Mouse (Mus musculus) lung, adult 2 months (tissue): Measurements from ENCODE around the gene Tbl3. TPM values are rescaled to one million over a fixed set of nuclear protein-coding genes. Genes with fewer than 3 reads are reported as not detected.
"Not testable (repeated sequence)": the region's sequence is repeated elsewhere in the genome, so short reads cannot be mapped to it uniquely, and the experiment has no call there.

Experiments
- DNase-seq: peaks from one replicate; pipeline ENCODE4 v3.0.0; 2022
- H3K4me1 ChIP-seq: fragments of 200-500 bp; 2 replicates; pipeline ENCODE4 v1.6.1; 2011; ENCODE audit warnings: low read length; ENCODE audit not compliant: control insufficient read depth, insufficient read depth
- H3K4me3 ChIP-seq: fragments of 200-500 bp; replicated peaks from 2 replicates; pipeline ENCODE3; 2011; ENCODE audit warnings: low read depth, mild to moderate bottlenecking, control low read depth, low read length; ENCODE audit errors: extremely low read depth
- CTCF ChIP-seq: fragments of 200-500 bp; IDR thresholded peaks from 2 replicates; pipeline ENCODE4 v1.5.1; 2011; ENCODE audit warnings: mild to moderate bottlenecking, low read length, control low read depth; ENCODE audit not compliant: insufficient read depth
- POLR2A ChIP-seq: fragments of 200-500 bp; IDR thresholded peaks from 2 replicates; pipeline ENCODE4 v1.6.1; 2011; ENCODE audit warnings: low read depth, mild to moderate bottlenecking, control low read depth, low read length, borderline replicate concordance; ENCODE audit errors: extremely low read depth
- WGBS: fragments of 180-500 bp; shearing (Covaris S2); methylation state at CpG from one replicate; pipeline ENCODE4 v1.1.7; 2018; 5-methylcytosine and 5-hydroxymethylcytosine counted together
- polyA plus RNA-seq: library from polyadenylated mRNA; depleted of rRNA; stranded (reverse); fragments of >200 nt; gene quantifications from 2 replicates; pipeline ENCODE4 v1.2.3, GENCODE M21; 2012

Tbl3 gene
- polyA plus RNA-seq, 1 experiment: 60.7 TPM

DNA sequence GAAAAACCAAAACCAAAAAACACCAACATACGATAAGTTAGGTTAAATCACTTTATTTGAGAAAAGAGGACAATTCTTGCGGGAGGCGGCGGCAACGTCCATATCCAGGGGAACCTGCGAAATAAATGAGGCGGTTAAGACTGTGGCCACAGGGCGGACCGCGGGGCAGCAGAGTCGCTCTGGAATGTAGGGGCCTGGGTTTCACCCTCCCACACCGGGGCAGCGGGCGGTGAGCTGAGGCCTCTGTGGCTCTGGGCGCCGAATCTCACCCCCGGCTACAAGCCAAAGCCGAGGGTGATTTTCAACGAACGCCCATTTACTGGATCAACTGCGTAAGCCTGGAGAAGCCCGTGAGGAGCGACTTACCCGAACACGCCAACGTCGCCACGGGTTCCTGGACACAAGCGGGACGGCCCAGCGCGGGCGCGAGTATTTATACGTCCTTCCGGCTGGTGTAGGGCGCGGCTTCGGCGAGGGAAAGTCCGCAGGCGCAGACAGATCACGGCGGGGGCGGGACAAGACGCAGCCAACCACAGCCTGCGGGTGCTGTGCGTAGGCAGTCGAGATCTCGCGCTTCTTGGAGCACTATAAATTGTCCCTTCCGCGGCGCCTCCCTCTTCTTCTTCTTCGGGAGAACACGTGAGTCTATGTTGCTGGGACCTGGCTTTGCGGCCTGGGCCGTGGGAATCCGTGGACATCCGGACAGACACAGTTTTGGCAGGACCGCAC, 12.2 kb upstream of the Tbl3 start:
- WGBS: under 1% methylated on average over 61 of the region's 61 CpGs
- Histone ChIP-seq H3K4me1 (peaks cover 10% of the 10 kb centered on the region; the same call in 1 of the 2 replicates), H3K4me3 (peak overlapping the region; percentile 77)
- TF ChIP-seq POLR2A: peak; percentile 95
- TF ChIP-seq CTCF: no peak
- peak; percentile 96 for DNase-seq

DNA sequence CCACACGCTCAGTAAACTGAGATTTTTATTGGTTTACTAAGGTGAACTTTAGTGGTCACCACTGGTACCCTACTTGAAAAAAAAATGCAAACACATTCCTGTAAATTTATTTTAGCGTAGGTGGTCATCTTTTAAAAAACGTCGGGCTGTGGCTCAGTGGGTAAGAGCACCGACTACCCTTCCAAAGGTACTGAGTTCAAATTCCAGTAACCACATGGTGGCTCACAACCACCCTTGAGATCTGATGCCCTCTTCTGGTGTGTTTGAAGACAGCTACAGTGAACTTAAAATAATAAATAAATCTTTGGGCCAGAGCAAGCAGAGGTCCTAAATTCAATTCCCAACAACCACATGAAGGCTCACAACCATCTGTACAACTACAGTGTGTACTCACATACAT, 11.5 kb upstream of the Tbl3 start:
- not testable (repeated sequence) for H3K4me1 ChIP-seq, H3K4me3 ChIP-seq, DNase-seq
- 57% methylated on average over 5 of the region's 5 CpGs for WGBS

DNA sequence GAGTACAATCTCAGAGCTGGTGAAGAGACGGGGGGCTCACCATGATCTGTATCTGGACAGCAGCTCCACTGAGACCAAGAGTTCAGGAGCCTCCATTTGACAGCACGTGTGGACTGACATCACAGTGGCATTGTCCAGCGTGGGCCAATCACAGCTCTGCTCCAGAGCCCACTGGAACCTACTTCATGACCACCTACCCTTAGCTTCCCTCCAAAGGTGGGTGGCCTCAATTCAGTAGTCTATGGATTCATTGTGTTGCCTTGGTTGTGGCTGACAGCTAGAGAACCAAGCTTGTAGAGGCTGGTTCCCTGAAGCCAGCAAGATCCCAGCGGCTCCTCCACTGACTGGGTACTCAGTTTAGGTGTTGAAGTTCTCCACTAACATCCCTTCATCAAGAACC, 10.5 kb upstream of the Tbl3 start, which contains the start of the genes Rnf151 and Rps2:
Rnf151 (minus strand) TSS at position 121 of the 400 bp plus-strand sequence.
Rps2 (plus strand) TSS at position 174 of the 400 bp plus-strand sequence.
- Histone ChIP-seq H3K4me1 (peaks cover 6% of the 10 kb centered on the region; the same call in 1 of the 2 replicates), H3K4me3 (no peak within 1 kb of the TSS)
- 85% methylated on average over 4 of the region's 4 CpGs for WGBS
- TF ChIP-seq CTCF: no peak
- TF ChIP-seq POLR2A: no peak
- DNase-seq: no peak

GRCm38 (mm10) chr17:24716166-24716682, 8.8 kb upstream of the Tbl3 start:
- Histone ChIP-seq H3K4me3 (no peak overlapping the region), H3K4me1 (peaks cover 4% of the 10 kb centered on the region; the same call in 1 of the 2 replicates)
- no peak for TF ChIP-seq CTCF
- no peak for TF ChIP-seq POLR2A
- DNase-seq: no peak
- 97% methylated on average over 15 of the region's 15 CpGs for WGBS

DNA sequence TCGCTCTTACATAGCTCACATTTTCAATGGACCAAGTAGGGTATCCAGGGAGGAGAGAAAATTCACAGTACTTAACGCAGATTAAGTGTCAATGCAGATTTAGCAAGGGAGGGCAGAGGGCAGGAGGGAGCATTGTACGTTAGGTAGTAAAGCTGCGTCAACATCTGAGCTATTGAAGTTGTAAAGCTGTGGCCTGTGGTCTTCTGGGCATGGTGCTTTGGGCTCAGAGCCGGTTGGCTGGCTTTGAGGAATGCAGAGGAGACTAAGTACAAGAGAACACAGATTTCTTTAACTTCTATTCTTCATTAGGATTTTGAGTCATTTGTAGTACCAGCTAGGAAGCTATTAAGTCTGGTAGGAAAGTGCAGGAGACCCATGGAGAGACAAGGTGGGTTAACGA, 8.1 kb upstream of the Tbl3 start:
- Histone ChIP-seq H3K4me3 (no peak overlapping the region), H3K4me1 (peaks cover 2% of the 10 kb centered on the region; the same call in 1 of the 2 replicates)
- DNase-seq: no peak
- 83% methylated on average over 6 of the region's 6 CpGs for WGBS
- TF ChIP-seq CTCF (no peak), POLR2A (no peak)

GRCm38 (mm10) chr17:24708646-24709045, 1.2 kb upstream of the Tbl3 start:
- Histone ChIP-seq H3K4me3 (no peak overlapping the region), H3K4me1 (0 out of 2 replicates have a peak, but pooled peaks cover 2% of the 10 kb centered on the region)
- no peak for TF ChIP-seq POLR2A
- TF ChIP-seq CTCF: no peak
- 20% methylated on average over 2 of the region's 2 CpGs for WGBS
- DNase-seq: no peak

DNA sequence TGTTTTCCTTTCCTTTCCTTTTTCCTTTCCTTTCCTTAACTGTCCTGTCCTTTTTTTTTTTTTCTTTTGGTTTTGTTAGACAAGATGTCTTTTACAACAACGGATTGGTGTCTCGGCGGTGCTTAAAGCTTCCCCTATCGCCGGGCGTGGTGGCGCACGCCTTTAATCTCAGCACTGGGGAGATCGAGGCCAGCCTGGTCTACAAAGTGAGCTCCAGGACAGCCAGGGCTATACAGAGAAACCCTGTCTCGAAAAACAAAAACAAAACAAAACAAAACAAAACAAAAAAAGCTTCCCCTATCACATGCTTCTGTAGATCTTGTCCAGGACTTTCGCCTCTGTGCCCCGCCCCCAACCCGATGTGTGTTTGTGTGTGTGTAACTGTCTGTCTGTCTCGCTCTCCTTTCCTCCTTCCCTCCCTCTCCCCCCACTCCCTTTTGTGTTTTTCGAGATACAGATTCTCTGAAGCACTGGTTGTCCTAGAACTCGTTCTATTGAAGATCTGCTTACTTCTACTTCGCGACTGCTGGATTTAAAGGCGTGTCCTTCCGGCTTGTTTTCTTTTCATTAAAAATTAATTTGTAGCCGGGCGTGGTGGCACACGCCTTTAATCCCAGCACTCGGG, 453 bp upstream of the Tbl3 start:
- WGBS: 2% methylated on average over 24 of the region's 24 CpGs
- H3K4me1 ChIP-seq: 0 out of 2 replicates have a peak, but pooled peaks cover 2% of the 10 kb centered on the region
- no peak for TF ChIP-seq CTCF
- H3K4me3 ChIP-seq: peak overlapping the region; percentile 87
- DNase-seq: no peak

DNA sequence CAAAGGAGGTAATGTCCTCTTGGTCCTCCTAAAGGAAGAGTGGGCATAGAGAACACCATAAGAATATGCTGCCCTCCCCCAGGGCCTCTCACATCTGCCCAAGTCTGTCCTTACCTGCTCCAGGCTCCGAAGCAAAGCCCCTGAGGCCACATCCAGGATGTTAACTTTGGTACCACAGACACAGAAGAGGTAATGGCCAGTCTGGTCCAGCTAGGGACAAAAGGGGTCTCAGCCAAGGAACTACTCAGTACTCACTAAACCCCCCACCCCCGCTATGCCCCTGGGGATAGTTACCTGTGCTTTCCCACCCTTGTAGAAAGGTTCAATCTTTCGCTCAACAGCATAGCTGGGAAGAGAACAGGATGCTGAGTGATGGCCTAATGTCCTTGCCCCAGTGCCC, 1.6 kb downstream of the Tbl3 start:
- DNase-seq: no peak
- WGBS: 96% methylated on average over 3 of the region's 3 CpGs
- TF ChIP-seq CTCF: no peak
- no peak for TF ChIP-seq POLR2A
- Histone ChIP-seq H3K4me1 (0 out of 2 replicates have a peak, but pooled peaks cover 2% of the 10 kb centered on the region), H3K4me3 (no peak overlapping the region)

- 87% methylated on average over 9 of the region's 9 CpGs for WGBS
- Histone ChIP-seq H3K4me3 (no peak overlapping the region), H3K4me1 (peaks cover 2% of the 10 kb centered on the region)
- DNase-seq: no peak
- no peak for TF ChIP-seq CTCF
- no peak for TF ChIP-seq POLR2A
Measured at GRCm38 (mm10) chr17:24701251-24701650, 6.2 kb downstream of the Tbl3 start.

DNA sequence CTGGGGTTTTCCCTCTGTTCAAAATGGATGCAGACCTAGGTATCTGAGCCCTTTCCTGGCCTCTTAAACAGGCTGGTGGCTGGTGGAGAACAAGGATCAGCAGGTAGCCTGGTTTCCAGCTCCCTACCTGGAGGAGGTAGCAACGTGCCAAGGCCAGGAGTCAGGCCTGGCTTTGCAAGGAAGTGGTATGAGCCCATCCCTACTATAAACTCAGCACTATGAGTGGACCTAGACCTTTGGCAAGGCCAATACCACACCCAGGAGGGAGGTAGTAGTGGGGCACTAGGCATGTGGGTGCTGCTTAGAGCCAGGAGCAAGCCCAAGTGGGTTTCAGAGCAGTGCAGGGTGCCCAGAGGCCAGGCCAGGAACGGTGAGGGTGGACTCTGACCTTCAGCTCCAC, 8.0 kb downstream of the Tbl3 start:
- 86% methylated on average over 2 of the region's 2 CpGs for WGBS
- TF ChIP-seq CTCF: no peak
- TF ChIP-seq POLR2A: no peak
- Histone ChIP-seq H3K4me3 (no peak overlapping the region), H3K4me1 (peaks cover 2% of the 10 kb centered on the region)
- DNase-seq: no peak
